Mouse (Mus musculus): ENCODE measurements around the gene Lcn8.

The Lcn8 gene

DNA sequence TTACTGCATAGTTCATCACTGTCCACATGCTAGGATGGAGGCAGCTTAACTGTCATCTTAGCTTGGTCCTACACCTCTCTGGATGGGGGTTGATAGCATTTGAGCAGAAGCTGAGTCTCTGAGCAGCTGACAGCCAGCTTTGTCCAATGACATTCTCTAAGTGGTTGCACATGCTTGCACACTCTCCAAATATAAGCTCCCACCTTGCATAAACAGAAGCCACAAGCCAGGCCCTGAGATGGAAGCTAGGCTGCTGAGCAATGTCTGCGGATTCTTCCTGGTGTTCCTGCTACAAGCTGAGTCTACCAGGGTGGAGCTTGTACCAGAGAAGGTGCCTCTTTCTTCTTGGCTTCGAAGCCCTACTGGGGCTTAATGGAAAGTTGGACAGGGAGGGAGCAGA lies at the start of gene Lcn8:
TSS of gene Lcn8 (plus strand) at position 219 of the 400 bp plus-strand sequence.
- WGBS: 79% methylated on average over 2 of the region's 2 CpGs

DNA sequence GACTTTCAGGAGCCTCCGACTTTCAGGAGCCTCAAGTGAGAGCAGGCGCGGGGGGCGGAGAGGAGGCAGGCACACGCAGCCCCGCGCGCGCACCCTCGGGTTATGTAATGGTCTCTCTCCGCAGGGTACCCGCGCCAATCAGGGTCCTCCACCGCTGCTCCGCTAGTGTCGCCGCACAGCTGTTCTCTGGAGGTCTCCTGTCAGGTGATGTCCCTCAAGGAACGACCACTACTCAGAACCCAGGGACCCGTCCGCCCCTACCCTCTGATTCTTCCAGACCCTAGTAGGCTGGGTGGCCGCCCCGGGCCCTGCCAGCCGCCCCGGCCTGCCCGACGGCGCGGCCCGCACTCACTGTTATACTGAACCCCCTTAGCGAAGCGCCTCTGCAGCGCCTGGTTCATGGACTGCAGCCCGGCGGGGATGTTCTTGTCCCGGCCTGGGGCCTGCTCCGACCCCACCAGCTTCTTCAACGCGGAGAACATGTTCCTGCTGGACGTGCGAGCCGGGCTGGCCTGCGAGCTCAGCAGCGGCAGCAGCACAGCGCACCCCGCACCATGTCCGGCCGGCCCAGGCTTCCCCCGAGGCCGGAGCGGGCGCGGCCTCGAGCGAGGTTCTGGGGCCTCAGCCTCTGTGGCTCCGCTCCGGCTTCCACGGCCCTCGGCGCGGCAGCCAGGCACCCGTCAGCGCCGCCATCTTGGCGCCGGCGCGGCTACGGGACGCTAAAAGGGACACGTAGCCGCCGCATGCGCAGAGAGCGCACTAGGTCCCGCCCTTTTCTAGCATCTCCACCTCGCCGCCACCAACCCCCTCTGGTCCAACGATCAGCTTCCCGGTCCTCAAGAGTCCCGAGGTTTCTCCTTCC lies 44.9 kb upstream of the Lcn8 start, which contains the start of gene Rabl6:
TSS of gene Rabl6 (minus strand) at position 761 of the 862 bp plus-strand sequence.
- WGBS: under 1% methylated on average over 80 of the region's 80 CpGs

DNA sequence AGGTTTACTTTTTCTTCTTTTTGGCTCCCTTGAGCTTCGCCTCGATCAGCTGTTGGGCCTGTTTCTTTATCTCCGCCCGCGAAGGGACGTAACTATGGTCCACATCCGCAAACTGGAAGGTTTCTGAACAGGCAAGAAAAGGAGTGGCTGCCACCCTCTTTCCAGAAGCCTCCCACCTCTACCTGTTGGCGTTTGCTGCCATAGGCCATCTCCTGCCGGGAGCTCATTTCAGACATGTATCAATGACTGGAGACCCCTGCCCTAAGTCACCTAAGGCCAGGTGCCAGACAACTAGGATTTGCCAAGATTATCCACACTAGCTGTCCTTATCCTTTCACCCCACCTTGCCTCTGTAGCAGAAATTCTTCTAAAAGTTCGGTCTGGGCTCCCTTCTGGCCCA lies 44.2 kb upstream of the Lcn8 start:
- WGBS: 56% methylated on average over 10 of the region's 10 CpGs

DNA sequence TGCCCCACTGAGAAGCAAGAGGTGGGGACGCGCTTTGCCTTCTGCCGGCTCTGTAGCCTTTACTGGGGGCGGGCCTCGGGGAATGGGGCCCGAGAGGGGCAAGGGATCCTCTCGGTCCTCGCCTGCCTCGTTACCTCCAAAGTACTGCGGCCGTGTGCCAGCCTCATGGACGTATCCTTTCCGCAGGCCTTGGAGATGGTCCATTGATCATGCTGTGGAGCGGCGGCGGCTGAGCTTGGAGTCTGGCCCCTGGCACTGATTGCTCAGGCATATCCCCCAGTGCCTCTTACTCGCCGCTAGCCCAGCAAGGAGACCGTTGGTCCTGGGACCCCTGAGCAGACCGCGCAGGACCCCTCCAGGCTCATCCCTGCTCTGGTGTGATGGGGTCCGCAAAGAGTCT lies 36.5 kb upstream of the Lcn8 start:
- WGBS: 14% methylated on average over 22 of the region's 22 CpGs

DNA sequence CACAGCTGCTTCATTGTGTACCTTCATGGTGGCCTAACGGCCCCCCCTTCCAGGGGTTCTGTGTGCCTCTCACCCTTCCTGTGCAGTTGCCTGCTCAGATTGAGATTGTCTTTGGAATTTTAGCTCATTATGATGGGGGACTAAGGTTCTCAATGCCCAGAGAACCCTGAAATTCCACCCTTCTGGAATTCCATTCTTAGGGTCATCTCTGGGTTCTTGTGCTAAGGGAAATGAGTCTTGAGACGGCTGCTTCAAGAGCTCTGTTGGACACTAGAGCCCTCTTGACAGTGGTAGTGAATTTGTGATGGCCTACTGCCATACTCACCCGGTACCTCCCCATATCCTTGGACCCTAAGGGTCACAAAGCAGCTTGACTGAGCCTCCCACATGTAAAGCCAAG lies 35.3 kb upstream of the Lcn8 start, which contains the start of gene Ccdc183:
TSS of gene Ccdc183 (minus strand) at position 101 of the 400 bp plus-strand sequence.
- WGBS: 93% methylated on average over 3 of the region's 3 CpGs

DNA sequence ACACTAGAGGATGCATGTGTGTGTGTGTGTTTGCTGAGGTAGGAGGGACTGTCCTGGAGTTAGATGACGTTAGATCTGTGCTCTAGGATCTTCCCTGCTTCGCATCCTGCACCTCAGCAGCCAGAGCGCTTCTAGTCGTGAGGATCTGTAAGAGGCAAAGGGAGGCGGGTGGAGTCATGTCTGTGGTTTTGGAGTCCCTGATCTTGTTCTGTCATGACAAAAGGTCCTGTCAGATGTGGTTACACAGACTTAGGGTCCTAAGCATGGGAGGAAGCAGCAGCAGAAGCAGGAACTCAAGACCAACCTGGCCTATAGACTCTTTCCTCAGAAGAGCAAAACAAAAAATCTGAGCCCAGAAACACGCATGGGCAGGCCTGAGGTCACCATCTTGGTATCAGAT lies 32.5 kb upstream of the Lcn8 start:
- WGBS: 87% methylated on average over 6 of the region's 6 CpGs

DNA sequence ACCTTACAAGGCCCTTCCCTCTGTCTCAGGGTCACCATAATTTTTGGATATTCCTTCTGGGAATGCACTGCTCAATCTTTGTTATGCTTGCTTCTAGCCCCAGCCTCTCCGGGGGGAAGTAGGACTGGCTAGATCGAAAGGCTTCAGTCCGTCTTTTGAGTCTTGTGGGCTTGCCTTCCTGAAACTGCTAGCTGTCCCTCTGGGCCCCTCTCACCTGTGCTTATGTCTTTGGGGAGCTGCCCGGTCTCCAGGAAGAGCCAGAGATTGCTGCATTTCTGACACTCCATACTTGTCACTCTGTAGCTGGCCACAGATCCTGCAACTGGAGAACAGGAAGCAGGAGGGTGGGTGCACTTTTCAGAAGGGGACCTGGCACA lies 32.1 kb upstream of the Lcn8 start:
- 78% methylated on average over 4 of the region's 4 CpGs for WGBS

DNA sequence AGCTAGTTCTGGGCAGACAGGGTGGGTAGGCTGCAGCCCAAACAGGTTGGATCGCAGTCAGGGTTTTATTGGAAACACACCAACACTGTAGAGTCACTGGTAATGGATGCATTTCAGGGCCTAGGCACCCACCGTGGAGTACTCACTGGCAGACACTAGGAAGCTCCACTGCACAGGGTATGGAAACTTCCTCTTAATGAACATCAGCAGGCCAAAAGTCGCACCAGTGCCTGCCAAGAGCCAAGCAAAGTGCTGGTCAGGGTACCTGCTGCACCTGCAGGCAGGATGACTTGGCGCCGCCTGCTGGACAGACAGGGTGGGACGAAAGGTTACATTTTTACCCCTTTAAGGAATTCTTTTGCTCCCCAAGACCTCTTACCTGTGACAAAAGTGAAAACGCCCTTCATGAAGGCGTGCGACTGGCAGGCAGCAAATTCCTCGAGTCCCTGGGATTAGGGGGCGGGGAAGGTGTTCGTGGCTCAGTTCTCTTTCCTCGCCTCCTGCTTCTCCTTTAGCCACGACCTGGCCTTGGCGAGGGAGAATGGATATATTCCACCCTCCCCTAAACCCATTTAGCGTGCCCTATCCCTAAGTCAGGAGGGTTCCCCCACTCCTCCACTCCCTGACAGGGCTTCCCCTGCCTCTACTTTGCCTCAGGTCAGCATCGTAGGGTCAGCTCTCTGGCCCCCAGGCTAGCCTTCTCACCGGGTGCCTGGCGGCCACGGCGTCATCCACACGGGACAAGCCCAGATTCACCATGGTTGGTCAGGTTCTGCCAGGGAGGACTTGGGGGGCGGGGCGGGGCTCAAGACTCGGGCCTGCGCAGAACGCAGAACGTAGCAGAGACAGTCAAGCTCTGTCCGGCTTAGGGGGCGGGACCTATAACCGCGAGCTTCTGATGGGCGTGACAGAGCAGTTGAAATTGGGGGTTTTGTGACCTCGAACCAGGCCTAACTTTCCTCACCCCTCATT lies 31.4 kb upstream of the Lcn8 start, which contains the start of gene Tmem141:
TSS of gene Tmem141 (minus strand) at position 777 of the 972 bp plus-strand sequence.
- 3% methylated on average over 34 of the region's 34 CpGs for WGBS

DNA sequence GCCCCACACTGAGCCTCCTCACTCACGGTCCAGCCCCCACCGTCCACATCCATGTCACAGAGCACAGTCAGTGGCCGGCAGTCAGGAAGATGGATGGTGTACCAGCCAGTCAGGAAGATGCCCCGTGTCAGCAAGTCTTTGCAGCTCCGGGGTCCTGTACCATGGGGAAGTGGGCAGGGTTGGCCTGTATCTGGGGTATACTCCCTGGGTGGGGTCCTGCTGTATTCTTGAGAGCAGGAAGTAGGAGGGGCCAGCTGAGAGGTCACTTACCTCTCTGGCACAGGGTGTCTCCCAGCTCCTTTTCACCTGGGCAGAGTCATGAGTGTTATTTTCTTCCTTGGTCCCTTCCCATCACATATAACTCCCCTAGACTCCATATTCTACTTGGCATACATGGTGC lies 26.9 kb upstream of the Lcn8 start:
- WGBS: 72% methylated on average over 5 of the region's 5 CpGs

DNA sequence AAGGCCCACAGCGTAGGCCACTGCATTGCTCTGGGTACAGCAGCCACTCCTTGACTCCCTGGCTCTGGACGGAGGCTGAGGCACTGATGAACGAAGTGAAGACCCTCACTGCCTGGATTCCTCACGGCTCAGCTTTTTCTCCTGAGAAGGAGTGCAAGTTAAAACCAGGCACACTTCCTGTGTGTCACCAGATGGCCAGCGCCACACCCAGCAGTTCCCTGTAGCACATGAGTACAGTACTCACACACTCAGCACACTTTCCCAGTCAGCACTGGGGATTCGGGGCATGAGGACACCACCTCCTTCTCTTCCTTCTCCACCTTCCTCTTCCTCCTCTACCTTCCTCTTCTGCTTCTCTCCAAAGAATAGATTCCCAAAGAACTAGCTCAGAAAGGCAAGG lies 25.1 kb upstream of the Lcn8 start, which contains the start of gene Fcna:
TSS of gene Fcna (minus strand) at position 220 of the 400 bp plus-strand sequence.
- 72% methylated on average over 6 of the region's 6 CpGs for WGBS

DNA sequence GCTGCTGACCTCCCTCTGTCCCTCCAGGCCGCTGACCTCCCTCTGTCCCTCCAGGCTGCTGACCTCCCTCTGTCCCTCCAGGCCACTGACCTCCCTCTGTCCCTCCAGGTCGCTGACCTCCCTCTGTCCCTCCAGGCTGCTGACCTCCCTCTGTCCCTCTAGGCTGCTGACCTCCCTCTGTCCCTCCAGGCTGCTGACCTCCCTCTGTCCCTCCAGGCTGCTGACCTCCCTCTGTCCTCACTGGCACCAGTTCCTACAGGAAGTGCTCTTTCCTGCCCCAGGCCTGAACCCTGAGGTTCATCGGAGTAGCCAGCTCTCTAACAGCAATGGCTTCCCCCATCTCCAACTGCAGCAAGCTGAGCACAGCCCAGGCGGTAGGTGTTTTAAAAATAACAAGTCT lies 24.2 kb upstream of the Lcn8 start:
- WGBS: 60% methylated on average over 4 of the region's 4 CpGs

DNA sequence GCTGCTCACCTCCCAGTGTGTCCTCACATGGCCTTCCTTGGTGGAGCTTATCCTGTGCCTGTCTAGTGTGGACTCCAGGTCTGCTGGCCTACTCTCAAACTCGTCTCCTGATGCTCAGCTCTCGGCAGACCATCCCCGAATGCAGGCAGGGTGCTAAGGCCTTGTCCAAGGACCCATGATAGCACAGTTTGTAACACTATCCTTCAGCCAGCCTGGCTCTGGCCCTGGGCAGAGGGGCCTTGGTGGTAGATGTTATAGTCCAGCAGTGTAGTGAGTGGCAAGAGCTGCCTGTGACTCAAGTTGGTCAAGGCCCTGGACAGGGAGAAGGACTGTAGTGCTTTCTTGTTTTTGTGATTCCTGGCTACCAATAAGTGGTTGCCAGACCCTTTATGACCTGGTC lies 19.3 kb upstream of the Lcn8 start:
- WGBS: 85% methylated on average over 3 of the region's 3 CpGs

DNA sequence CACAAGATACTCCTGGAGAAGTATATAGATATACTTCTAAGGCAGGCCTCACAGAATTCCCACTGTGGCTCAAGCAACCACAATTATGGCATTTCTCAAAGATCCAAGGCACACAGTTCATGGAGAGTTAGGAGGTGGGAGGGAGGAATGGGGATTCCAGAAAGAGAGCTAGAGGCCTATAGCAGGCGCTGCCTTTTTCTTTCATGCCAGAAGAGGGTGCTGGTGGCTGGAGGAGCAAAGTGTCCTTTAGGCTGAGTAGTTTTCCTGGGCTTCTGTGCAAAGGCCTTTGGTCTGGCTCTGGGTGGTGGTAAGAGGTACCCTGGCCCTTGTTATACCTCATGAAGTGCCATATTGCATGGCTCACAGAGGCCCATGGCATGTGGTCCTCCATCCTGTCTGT lies 18.9 kb upstream of the Lcn8 start:
- 85% methylated on average over 1 of the region's 1 CpGs for WGBS

DNA sequence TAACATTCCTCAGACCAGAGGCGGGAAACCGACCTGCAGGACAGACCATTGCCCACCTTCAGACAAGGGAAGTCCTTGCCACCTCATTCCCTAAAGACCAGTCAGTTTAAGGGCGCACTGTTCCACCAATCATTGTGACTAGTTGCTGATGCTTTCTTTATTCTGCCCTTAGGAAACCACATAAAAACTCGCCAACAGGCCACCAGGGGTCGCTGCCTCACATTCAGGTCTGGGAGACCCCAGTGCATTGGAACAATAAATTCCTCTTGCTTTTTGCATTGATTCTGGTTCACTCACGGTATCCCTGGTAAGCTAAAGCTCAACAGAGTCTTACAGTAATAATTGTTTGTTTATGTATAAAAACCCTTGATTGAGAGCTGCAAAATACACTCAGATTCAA lies 13.0 kb upstream of the Lcn8 start:
- 29% methylated on average over 6 of the region's 6 CpGs for WGBS

DNA sequence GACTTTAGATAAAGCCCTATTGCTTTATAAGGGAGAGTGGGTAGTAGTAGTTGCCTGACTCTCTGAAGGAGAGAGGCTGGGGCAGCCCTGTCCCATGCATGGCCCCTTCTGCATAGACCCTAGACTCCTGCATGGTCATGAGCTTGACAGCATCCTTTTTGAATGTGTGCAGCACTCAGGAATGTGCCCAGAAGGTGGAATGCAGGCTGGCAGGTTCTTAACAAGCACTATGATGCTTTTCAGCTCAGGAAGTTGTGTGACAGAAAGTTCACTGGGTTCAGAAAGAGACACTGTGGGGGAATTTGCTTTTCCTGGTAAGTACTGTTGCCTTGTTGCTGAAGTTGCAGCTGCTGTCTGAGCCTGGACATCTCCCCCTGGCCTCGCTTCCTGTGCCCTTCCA lies 1.6 kb downstream of the Lcn8 start:
- 70% methylated on average over 1 of the region's 1 CpGs for WGBS

DNA sequence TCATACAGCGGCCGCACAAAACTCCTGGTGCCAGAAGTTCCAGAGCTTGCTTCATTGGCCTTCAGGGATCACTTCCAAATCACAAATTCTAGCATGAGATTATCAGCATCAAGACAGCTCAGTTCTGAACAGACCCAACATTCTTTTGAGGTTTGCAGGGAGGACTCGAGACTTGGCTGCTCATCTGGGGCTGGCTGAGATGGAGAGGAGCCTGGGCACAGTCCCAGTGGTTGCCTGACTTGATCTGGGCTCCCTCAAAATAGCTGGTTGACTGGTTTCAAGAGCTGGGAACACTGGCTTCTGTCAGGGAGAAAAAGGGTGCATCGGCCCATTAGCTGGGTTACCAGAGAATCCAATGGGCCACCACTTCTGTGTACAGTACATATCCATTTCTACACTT lies 3.8 kb downstream of the Lcn8 start:
- WGBS: 72% methylated on average over 4 of the region's 4 CpGs

DNA sequence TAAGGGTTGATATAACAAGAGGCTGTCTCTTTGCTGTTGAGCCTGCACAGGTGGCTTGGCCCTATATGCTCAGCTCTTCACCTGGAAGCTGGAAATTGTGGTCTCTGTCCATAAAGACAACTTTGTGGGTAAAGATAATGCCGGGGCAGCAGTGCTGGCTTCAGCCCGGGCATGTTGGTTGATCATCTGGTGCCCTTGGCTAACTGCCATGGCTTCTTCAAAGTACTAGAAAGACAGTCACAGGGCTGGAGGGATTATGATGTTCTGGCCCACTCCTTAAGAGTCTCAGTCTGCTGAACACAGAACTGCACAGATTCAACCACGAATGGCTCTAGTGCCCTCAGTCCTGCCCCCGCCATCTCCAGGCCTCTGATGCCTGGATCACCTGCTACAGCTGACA lies 4.3 kb downstream of the Lcn8 start:
- WGBS: 64% methylated on average over 4 of the region's 4 CpGs

DNA sequence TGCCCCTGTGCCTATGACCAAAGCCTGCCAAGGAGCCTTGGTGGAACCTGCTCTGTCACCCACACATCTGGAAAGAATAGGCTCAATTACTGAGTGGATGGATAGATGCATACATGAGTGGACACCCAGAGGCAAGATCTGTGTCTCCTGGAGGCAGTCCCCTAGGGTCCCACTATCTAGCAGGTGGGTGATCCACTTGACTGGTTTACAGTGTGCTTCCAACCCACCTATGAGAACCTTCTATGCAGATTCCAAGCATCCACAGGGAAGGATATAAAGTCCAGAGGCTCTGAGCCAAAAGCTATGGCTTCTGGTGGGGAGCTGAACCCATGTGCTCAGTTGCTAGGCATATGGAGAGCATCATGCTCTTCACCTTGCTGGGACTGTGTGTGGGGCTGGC lies 4.7 kb downstream of the Lcn8 start, which contains the start of gene Lcn5:
TSS of gene Lcn5 (plus strand) at position 301 of the 400 bp plus-strand sequence.

DNA sequence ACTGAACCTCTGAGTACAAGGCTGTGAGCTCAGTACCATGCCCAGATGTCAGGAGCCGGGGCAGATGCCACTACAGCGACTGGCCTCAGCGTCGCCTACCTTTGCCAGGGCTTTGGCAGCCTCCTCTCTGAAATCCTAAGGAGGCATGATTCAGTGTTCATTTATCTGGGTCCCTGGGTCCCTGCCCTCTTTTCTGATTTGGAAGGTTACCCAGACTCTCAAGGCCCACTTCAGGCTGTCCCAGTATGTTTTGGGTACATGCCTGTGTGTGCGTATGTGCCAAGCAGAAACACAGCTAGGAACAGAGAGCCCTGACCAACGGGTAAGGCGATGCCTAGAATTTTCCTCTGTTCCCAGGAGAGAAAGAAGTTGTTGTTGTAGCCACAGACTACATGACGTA lies 7.4 kb downstream of the Lcn8 start:
- 90% methylated on average over 8 of the region's 8 CpGs for WGBS

DNA sequence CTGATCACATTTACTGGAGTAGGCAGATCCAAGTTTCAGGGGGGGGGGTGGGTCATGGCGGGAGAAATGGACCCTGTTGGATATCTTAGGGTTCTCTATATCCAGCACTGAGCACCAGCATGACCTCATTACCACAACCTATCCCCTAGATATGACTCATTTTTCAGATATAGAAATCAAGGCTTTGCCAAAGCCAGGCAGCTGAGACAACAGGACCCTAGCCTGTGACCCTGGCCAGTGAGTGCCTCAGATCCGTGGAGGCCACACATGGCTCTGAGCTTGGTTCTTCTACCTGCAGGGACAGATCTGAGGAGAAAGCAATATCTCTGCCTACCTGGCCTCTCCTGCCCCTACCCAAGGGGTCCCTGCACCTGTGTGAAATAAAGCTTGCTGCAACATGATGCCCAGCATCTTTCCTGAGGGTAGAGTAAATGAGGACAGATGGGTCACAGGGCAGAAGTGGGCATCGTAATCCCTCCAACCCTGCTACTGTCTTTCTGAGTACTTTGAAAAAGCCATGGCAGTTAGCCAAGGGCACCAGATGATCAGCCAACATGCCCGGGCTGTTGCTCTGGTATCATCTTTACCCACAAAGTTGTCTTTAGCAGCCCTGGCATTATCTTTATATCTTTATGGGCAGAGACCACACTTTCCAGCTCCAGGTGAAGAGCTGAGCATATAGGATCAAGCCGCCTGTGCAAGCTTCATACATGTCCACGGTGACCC lies 8.5 kb downstream of the Lcn8 start:
- WGBS: 86% methylated on average over 6 of the region's 6 CpGs

DNA sequence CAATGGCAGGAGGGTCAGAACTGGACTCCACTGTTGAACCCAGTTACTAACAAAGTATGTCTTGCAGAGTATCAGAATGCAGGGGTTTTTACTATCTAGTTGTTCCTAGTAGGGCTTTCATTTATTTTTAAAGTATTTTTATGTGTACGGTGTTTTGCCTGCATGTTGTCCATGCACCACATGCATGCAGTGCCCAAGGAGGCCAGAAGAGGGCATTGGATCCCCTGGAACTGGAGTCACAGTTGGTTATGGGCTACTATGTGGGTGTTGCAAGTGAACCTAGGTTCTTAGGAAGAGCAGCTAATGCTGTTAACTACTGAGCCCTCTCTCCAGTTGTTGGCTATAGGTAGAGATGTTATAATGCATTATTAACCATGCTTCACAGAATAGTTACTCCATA lies 10.6 kb downstream of the Lcn8 start:
- 48% methylated on average over 1 of the region's 1 CpGs for WGBS

DNA sequence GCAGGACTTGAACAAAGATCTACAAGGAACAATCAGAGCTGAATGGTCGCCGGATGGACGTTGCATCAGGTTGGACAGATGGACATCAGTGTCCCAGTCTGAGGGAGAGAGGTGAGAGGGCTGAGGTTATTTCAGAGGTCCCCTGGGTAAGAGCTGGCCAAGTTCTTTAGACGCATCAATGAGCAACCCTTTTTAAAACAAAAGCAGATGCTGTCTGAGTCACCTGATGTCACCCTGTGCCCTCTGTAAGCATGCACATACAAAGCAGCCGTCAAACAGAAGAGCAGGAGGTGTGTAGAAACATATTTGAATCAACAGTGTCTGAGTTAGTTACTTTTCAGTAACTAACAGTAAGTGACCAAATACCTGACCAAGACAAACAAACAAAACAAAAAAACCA lies 11.2 kb downstream of the Lcn8 start:
- 83% methylated on average over 5 of the region's 5 CpGs for WGBS
